Mouse (Mus musculus) heart, embryonic 16.5 days (tissue): ENCODE results near the gene Mxra7. TPM values are rescaled to one million over a fixed set of nuclear protein-coding genes. Genes with fewer than 3 reads are reported as not detected.

Source experiments
- polyA plus RNA-seq: library from polyadenylated mRNA; unstranded; fragments of >200 nt; fragmentation: Nextera tagmentation; extraction: Ambion mirVana; gene quantifications from 2 replicates; pipeline ENCODE4 v1.2.1, GENCODE M21; 2015

Gene Mxra7
- polyA plus RNA-seq, 1 experiment from 2014 or later: 14.9 TPM

Other genes with a start within 250 kb of the Mxra7 start
- 5.5 and 6.9 TPM in 2 replicates for gene Ube2o, start 246.6 kb downstream of the Mxra7 start, polyA plus RNA-seq
- gene Aanat, start 241.6 kb downstream of the Mxra7 start, polyA plus RNA-seq: not detected in 2 replicates
- gene Rhbdf2, start 201.0 kb downstream of the Mxra7 start, polyA plus RNA-seq: 9.9 and 10.3 TPM in 2 replicates
- 1.7 and 2.5 TPM in 2 replicates for gene Prcd, start 174.5 kb downstream of the Mxra7 start, polyA plus RNA-seq
- gene Cygb, start 173.7 kb downstream of the Mxra7 start, polyA plus RNA-seq: 11.6 and 12.3 TPM in 2 replicates
- gene St6galnac1, start 52.5 kb downstream of the Mxra7 start, polyA plus RNA-seq: not detected in 2 replicates
- gene Mettl23, start 15.2 kb upstream of the Mxra7 start, polyA plus RNA-seq: 69.8 and 74.8 TPM in 2 replicates
- 72.8 and 73.3 TPM in 2 replicates for gene Jmjd6, start 15.4 kb upstream of the Mxra7 start, polyA plus RNA-seq
- 30.5 and 39.0 TPM in 2 replicates for gene Mfsd11, start 24.4 kb upstream of the Mxra7 start, polyA plus RNA-seq
- gene Srsf2, start 25.0 kb upstream of the Mxra7 start, polyA plus RNA-seq: 516 and 543 TPM in 2 replicates
- gene Mgat5b, start 90.8 kb upstream of the Mxra7 start, polyA plus RNA-seq: 0.34 and 0.86 TPM in 2 replicates